Mouse (Mus musculus) hematopoietic stem cell, adult 5-6 weeks (primary cell): Measurements from ENCODE around the gene Ptpdc1. TPM values are rescaled to one million over a fixed set of nuclear protein-coding genes. Genes with fewer than 3 reads are reported as not detected.

Experiments used
- ATAC-seq, 2 experiments: fragments of 125-278 bp in 1 of 2; replicated peaks in 1 of 2; 2 replicates each; pipeline ENCODE4 v1.8.0; 2016 to 2017; ENCODE audit warnings: inconsistent platforms in 2 of 2, mild to moderate bottlenecking in 2 of 2, moderate number of reproducible peaks in 2 of 2, low read depth in 1 of 2, moderate TSS enrichment in 1 of 2; ENCODE audit not compliant: low FRiP score in 2 of 2, poor library complexity in 2 of 2, severe bottlenecking in 2 of 2, insufficient read depth in 1 of 2, low TSS enrichment in 1 of 2
- total RNA-seq: library from RNA; stranded (forward); fragments of 172-1452, 232-1000 nt; gene quantifications from 2 replicates; pipeline ENCODE4 v1.2.3, GENCODE M21; 2017

Gene Ptpdc1
- total RNA-seq, 1 experiment from 2014 or later, result 4.1 TPM

DNA sequence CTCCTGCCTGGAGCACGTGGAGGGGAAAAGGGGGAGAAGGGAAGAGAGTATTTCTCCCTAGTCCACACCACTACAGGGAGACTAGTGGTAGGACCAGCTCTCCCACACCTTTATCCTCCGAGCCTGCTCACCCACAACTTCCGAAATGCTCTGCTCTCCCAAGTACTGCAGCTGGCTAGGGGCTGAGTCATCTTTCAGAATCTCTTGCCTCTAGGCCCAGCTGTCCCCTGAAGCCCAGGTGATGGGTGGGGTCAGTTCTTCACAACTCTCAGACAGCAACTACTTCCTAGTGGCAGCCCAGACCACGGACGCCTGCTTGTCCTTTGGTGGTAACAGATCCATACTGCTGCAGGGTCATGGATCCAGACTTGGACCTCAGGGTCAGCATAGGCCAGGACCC lies 54.2 kb downstream of the Ptpdc1 start:
- ATAC-seq, result no peak

DNA sequence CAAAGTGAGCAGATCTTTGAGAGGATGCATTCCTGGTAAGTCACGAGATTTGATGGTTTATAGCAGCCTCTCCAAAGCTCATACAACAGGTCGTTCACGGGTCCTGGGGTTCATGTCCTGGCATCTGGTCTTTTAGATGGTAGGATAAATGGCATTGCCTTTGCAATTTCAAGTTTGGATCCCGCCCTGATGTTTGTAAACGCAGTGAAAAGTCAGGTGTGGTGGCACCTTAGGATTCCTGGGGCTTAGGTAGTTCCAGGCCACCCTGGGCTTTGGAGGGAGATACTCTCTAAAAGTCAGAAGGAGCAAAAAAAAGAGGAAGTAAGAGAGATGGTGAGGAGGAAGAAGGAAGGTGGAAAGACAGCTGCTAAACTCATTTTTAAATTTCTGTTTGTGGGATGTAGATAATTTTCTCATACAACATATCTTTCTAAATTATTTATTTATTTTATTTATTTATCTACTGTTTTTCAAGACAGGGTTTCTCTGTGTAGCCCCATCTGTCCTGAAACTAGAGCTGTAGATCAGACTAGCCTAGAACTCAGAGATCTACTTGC lies 55.8 kb downstream of the Ptpdc1 start:
- ATAC-seq, result no peak

DNA sequence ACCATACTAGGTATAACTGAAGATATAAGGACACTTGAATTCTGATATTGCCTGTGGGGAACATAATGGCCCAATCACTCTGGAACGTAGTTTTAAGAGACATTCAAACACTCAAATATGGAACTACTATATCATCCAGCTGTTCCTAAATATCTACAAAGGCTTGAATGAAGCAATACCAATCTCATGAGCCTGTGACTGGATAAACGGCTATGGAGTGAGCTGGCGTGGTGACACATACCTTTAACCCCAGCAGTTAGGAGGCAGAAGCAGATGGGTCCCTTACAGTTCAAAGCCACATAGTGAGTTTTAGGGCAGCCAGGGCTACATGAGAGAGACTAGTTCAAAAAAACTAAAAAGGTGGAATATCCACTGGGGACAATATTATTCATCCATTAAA lies 57.8 kb downstream of the Ptpdc1 start:
- no peak for ATAC-seq

DNA sequence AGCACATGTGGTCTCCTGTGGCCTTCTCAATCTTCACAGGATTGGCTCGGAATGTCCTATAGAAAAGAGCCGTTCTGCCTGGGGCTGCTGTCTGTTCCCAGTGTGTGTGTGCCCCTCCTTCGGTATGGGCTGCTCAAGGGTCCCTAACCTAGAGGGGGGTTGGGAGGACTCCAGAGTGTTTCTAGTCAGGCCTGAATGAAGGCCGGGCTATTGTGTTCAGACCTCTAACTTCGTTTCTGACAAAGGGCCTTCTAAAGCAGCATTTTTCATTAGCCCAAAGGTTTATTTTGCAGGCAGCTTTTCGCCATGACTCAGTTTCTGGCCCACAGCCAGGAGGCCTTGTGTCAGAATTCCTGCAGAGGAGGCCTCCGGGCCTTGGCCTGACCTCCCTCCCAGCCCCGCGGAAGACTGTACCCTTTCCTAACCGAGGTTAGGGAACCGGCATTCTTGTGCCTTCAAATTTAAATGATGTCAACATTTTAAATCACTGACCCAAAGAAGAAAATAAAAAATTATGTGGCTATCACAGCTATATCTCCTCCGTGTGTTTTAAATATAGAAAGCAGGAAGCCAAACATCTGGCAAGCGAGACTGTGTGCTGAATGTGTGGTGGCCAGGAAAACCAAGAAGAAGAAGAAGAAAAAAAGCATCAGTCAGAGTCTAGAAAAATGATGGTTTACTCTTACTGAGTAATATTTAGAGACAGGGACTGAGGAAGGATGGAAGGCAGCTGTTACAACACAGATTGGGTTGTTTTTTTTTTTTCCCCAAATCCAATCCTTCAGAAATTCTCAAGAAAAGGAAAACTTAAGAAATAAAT lies 59.1 kb downstream of the Ptpdc1 start:
- ATAC-seq, result peak; percentile 68 to 83

DNA sequence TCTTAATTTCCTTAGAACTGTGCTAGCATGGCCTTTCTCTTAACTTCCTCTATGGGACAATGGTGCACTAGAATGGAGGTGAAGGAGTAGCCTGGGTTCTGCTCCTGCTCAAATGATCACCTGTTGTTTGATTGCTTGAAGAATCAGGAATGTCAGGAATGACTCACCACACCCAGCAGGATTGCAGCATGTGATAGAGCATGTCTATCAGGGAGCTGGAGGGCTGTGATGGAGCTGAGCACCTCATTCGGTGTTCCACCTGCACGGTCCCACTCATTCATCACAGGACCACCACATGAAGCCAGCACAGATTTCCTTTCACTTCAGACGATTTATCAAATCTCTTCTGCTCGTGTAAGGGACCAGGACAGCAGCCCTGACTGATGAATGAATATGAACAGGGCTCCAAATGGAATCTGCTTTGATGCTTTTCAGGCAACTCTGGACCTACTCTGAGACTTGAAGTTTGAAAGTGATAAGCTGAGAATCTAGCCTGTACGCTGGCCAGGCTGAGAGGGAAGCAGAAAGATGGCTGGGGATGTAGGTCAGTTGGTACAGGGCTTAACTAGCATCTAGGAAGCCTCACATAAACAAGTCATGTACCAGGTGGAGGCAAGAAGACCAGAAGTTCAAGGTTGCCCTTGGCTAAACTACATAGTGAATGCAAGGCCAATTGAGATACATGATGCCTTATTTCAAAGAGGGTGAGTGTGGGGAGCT lies 60.4 kb downstream of the Ptpdc1 start:
- ATAC-seq, result no peak

DNA sequence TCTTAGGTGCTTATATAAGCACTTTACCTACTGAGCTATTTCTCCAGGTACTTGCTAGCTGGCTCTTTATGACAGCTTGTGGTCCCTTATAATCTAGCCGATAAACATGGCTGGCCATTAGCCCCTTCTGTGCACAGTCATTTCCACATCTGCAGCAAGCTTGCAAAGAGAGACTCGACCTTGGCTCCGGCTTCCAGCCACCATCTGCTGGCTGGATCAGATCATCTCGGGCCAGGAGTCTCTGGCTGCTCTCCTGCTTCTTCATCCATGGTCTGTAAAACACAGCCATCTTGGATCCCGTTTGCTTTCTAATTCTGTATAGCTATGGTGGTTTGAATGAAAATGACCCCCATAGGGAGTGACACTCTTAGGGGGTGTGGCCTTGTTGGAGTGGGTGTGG lies 63.1 kb downstream of the Ptpdc1 start:
- ATAC-seq, result no peak

DNA sequence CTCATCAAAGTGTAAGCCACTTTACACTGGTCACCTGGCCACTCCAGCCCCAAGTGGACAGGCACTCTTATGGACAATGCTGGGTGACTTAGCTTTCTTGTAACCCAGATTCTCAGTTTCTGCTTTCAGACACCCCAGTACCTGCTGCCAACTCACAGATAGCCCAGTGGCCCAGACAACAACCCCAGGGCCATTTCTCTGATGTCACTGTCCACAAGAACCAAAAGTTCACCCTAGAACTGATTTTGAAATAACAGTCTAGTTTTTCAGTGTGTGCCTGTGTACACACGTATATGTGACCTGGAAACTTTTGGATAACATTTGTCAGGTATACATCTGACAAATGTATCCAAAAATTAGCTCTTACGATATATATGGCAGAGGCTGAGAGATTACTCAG lies 64.0 kb downstream of the Ptpdc1 start:
- no peak for ATAC-seq

DNA sequence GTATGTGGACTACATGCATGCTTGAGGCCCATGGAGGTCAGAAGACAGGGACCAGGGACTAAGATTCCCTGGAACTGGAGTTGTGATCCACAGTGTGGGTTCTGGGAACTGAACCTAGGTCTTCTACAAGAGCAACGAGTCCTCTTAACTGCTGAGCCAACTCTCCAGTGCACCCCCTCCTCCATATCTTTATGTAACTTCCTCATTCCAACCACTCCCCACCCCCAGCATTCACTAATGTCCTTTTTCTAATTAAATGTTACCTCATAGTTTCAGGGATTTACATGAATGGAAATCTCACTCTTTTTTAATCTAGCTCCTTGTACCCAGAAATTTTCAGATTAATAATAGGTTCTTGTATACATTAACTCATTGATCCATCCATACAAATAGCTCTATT lies 69.5 kb downstream of the Ptpdc1 start:
- no peak for ATAC-seq

DNA sequence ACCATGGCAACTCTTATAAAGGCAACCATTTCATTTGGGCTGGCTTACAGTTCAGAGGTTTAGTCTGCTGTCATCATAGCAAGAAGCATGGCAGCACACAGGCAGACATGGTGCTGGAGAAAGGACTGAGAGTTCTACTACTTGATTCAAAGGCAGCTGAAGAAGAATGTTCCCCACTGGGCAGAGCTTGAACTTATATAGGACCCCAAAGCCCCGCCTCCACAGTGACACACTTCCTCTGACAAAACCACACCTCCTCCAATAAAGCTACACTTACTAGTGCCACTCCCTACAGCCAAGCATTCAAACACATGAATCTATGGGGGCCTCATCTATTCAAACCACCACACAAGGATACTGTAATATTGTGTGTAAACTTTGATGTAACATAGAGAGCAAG lies 70.9 kb downstream of the Ptpdc1 start:
- ATAC-seq, result no peak

DNA sequence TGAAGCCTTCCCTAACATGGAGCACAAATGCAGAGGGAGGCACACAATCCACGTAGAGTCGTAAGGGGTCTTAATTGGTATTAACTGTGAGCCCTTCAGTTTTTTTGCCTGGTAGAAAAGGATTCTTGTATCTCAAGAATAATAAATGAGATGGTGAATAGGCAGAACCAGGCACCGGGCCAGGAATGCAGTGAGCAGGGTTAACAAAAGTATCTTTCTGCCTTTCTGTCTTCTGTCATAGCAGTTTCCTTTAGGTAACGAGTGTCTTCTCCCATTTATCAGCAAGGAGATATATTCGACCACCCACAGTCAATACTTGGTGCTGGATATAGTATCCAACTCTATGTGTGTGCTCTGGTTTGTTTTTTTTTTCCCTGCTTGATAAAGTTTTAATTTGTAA lies 72.0 kb downstream of the Ptpdc1 start:
- ATAC-seq, result no peak

DNA sequence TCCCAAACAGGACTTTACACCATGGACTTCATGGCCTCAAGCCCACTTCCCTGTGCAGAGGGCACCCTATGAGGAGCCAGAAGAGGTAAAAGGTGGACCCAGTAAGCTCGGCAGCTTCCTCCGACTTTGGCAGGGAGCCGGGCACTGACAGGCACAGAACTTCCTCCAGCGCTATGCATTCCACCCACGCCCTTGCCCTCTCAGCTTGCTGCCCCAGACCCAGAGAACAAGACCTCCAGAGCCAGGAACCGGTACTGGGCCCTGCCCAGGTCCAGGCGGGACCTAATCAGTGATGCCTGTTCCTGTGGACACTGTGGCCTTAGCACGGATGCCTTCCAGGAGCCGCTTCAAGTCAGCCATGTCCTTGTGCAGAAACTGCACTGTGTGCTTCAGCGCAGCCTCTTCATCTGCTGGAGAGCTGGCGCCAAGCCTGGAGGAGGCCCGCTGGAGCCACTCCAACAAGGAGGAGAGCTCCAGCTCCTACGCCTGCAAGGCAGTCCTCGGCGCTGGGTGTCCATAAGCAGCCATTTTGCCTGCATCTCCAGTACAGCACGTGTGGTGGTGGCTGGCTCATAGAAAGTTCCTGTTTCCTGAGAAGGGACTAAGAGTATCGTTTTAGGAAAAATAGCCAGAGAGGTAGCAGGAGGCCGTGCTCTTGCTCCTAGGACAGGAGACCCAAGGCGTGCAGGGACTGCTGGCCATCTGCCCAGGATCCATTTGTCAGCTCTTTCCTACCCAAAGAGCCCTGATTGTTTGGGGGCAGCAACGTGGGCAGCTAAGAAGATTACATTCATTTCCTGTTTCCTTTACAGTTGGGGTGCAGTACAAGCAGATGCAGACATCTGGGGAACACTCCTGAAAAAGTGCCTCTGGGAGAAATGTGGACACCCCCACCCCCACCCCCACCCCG lies 73.0 kb downstream of the Ptpdc1 start:
- peak; percentile 83 to 89 for ATAC-seq

DNA sequence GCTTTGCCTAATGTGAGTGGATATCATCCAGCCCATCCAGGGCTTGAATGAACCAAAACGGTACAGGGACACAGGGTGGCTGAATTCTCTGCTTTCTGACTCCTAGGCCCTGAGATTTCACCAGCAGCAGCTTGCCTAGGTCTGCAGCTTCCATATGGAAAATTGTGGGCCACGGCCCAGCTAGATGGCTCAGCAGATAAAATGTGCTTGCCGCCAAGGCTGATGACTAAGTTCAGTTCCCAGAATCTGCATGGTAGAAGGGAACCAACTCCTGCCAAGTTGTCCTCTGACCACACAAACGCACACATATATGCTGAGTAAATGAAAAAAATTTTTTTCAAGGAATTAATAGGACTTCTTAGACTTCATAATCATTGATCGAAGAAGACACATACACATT lies 77.2 kb downstream of the Ptpdc1 start:
- no peak for ATAC-seq

DNA sequence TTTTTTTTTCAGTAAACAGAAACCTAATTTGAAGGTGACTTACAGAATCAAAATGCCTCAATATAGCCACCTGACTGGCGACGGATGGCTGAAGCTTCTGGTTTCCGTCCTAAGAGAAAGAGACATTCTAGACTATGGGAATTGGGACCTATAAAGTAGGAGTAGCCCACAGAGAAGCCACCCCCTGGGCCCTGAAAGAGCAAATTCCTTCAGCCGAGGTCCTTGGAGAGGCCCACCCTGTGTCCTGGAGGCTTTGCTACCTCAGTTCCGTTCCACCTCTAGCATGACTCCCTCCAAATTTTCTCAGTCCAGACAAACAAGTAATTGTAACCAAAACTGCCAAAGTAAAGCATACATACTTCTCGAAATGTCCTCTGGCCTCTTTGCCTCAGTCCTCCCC lies 77.8 kb downstream of the Ptpdc1 start:
- ATAC-seq, result no peak

DNA sequence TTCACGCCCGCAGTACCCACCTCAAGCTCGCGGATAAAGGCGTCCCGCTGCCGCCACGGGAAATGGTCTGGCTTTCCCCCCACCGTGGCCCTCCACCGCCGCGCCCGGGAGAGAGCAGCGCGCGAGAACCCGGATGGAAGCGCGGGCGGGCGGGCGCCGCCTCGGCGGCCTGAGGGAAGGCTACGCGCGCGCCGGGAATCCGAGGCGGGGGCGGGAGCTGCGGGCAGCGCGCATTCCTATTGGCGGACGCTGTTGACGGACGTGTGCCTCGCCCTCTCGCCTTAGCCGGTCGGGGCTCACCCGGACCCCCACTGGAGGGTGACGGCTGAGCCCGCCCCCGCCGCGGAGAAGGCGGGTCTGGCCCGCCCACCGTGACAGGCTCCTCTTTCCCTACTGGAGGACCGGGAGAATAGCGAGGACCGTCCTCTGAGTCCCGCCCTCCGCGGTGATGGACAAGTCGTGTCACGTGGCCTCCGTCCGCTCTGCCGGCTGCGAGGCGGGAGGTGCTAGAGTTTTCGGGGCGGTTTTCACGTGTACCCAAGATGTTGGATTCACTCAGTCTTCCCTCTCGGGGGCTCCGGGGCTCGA lies 79.0 kb downstream of the Ptpdc1 start:
- peak; percentile 93 to 94 for ATAC-seq

DNA sequence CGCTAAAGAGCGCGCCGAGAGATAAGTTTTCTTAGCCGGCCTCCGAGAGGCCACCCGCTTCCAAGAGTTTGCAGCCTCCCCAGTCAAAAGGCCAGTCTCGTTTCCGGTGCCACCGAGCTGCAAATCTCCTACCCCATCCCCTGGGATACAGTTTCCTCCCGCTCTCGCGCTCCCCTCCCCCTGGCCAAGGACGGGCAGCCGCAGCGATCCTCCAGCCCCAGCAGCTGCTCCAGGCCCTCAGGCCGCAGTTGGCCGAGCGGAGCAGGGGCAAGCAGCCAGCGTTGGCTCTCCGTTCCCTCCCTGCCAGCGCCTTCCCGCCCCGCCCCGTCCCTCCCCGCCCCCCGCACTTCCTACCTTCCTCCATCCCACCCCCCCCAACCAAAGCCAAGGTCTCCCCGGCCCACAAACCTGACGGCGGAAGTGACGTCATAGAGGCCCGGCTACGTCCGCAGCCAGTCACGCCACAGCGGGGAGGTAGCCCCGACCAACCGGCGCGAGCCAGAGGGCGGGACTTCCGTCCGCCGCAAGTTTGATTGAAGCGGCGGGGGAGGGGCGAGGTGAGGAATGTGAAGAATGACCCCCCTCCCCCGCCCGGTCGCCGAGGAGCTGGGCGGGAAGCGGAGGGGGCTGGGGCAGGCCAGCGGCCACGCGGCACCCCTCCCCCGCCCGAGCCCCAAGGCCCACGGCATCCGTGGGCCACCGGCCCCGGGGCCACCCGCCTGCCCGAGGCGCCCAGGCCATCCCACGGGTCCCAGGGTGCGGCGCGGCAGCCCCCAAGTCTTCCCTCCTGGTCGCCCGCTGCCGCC lies 79.8 kb downstream of the Ptpdc1 start:
- ATAC-seq, result peak; percentile 84 to 85

DNA sequence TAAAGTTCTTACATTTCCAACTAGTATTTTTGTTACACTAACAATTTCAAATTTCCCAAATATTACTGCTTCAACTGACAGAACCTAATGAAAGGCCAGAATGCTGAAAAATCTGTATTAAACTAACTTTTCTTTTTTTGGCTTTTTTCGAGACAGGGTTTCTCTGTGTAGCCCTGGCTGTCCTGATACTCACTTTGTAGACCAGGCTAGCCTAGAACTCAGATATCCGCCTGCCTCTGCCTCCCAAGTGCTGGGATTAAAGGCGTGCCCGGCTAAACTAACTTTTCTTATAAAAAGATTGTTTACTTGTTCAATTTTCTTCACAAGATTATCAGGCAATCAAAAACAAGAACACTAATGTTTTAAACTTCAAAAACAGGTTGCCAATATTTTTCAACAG lies 80.6 kb downstream of the Ptpdc1 start:
- no peak for ATAC-seq

DNA sequence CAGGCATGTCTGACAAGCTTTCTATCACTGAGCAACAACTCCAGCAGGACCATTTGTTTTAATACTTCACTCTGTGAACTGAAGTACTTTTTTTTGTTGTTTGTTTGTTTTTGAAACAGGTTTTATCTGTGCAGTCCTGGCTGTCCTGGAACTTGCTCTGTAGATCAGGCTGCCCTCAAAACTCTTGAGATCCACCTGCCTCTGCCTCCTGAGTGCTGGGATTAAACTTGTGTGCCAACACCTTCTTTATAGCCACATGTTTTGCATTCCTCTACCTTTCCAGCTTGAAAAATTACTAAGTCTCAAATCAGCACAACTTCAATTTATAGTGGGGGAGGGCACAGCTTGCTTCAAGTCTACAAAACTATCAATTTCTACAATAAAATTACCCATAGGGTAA lies 81.1 kb downstream of the Ptpdc1 start:
- ATAC-seq, result no peak
